Mouse (Mus musculus) neural tube, embryonic 12.5 days (tissue): Measurements from ENCODE around the gene Gm128. TPM values are rescaled to one million over a fixed set of nuclear protein-coding genes. Genes with fewer than 3 reads are reported as not detected.

Source experiments
- ATAC-seq: fragments of 200-750 bp; cut with Nextera tagmentation; 2 replicates; pipeline ENCODE4 v1.8.0; 2017; ENCODE audit warnings: low read depth, mild to moderate bottlenecking, moderate TSS enrichment, moderate library complexity; ENCODE audit not compliant: low FRiP score
- H3K27ac ChIP-seq: fragments of 300-500 bp; sonication (generic); 2 replicates; pipeline ENCODE4 v1.5.1; 2016
- H3K27me3 ChIP-seq: fragments of 300-500 bp; sonication (generic); replicated peaks from 2 replicates; pipeline ENCODE4 v1.6.1; 2016; ENCODE audit warnings: mild to moderate bottlenecking
- H3K36me3 ChIP-seq: fragments of 300-500 bp; sonication (generic); 2 replicates; pipeline ENCODE4 v1.6.1; 2016; ENCODE audit warnings: mild to moderate bottlenecking
- H3K4me1 ChIP-seq: fragments of 300-500 bp; sonication (generic); 2 replicates; pipeline ENCODE4 v1.6.1; 2016
- H3K4me2 ChIP-seq: fragments of 300-500 bp; sonication (generic); replicated peaks from 2 replicates; pipeline ENCODE4 v1.6.1; 2016; ENCODE audit warnings: mild to moderate bottlenecking
- H3K4me3 ChIP-seq: fragments of 300-500 bp; sonication (generic); 2 replicates; pipeline ENCODE4 v1.5.1; 2016
- H3K9ac ChIP-seq: fragments of 300-500 bp; sonication (generic); 2 replicates; pipeline ENCODE4 v1.6.1; 2016; ENCODE audit warnings: mild to moderate bottlenecking
- H3K9me3 ChIP-seq: fragments of 300-500 bp; sonication (generic); 2 replicates; pipeline ENCODE4 v1.6.1; 2016; ENCODE audit warnings: mild to moderate bottlenecking
- WGBS: fragments of 180-500 bp; shearing (Covaris S2); methylation state at CpG from one replicate; pipeline ENCODE4 v1.1.7; 2016; 5-methylcytosine and 5-hydroxymethylcytosine counted together
- polyA plus RNA-seq: library from polyadenylated mRNA; unstranded; fragments of >200 nt; fragmentation: Nextera tagmentation; extraction: Ambion mirVana; gene quantifications from 2 replicates; pipeline ENCODE4 v1.2.1, GENCODE M21; 2016

Gm128 gene
- polyA plus RNA-seq, 1 experiment from 2014 or later = 0.28 TPM

GRCm38 (mm10) chr3:95200562-95200961, 40.8 kb downstream of the Gm128 start:
- Histone ChIP-seq H3K36me3 (peaks cover 73% of the 10 kb centered on the region), H3K27me3 (no peaks in the 10 kb centered on the region), H3K9me3 (no peaks in the 10 kb centered on the region), H3K4me3 (no peak overlapping the region), H3K4me1 (no peaks in the 10 kb centered on the region), H3K27ac (no peak overlapping the region), H3K9ac (no peak overlapping the region), H3K4me2 (no peak overlapping the region)
- WGBS = 80% methylated on average over 2 of the region's 2 CpGs
- ATAC-seq = no peak

- ATAC-seq = no peak
- WGBS = 91% methylated on average over 7 of the region's 7 CpGs
- Histone ChIP-seq H3K4me1 (no peaks in the 10 kb centered on the region), H3K4me3 (no peak overlapping the region), H3K27ac (no peak overlapping the region), H3K9me3 (no peaks in the 10 kb centered on the region), H3K9ac (no peak overlapping the region), H3K27me3 (no peaks in the 10 kb centered on the region), H3K4me2 (no peak overlapping the region), H3K36me3 (peaks cover 72% of the 10 kb centered on the region)
Observed at GRCm38 (mm10) chr3:95200132-95200531, 41.3 kb downstream of the Gm128 start.

GRCm38 (mm10) chr3:95199101-95199500, 42.3 kb downstream of the Gm128 start:
- H3K27me3 ChIP-seq = no peaks in the 10 kb centered on the region
- H3K4me3 ChIP-seq = no peak overlapping the region
- H3K27ac ChIP-seq = no peak overlapping the region
- no peak for ATAC-seq
- no peak overlapping the region for H3K4me2 ChIP-seq
- 83% methylated on average over 1 of the region's 1 CpGs for WGBS
- no peaks in the 10 kb centered on the region for H3K9me3 ChIP-seq
- no peaks in the 10 kb centered on the region for H3K4me1 ChIP-seq
- no peak overlapping the region for H3K9ac ChIP-seq
- H3K36me3 ChIP-seq = peaks cover 73% of the 10 kb centered on the region

GRCm38 (mm10) chr3:95195772-95196171, 45.6 kb downstream of the Gm128 start:
- Histone ChIP-seq H3K9me3 (no peaks in the 10 kb centered on the region), H3K27me3 (no peaks in the 10 kb centered on the region), H3K4me1 (no peaks in the 10 kb centered on the region), H3K4me3 (no peak overlapping the region), H3K36me3 (peaks cover 61% of the 10 kb centered on the region), H3K27ac (no peak overlapping the region), H3K4me2 (no peak overlapping the region), H3K9ac (no peak overlapping the region)
- no peak for ATAC-seq
- WGBS = 89% methylated on average over 2 of the region's 2 CpGs

GRCm38 (mm10) chr3:95194721-95195135, 46.7 kb downstream of the Gm128 start:
- Histone ChIP-seq H3K27me3 (no peaks in the 10 kb centered on the region), H3K4me1 (no peaks in the 10 kb centered on the region), H3K9me3 (no peaks in the 10 kb centered on the region), H3K4me2 (no peak overlapping the region), H3K27ac (no peak overlapping the region), H3K36me3 (peaks cover 60% of the 10 kb centered on the region), H3K9ac (no peak overlapping the region), H3K4me3 (no peak overlapping the region)
- 87% methylated on average over 6 of the region's 6 CpGs for WGBS
- ATAC-seq = no peak

Other genes with a start within 250 kb of the Gm128 start
- 33.2 and 34.9 TPM in 2 replicates for gene Zfp687, start 226.2 kb downstream of the Gm128 start, polyA plus RNA-seq
- 286 and 291 TPM in 2 replicates for gene Psmd4, start 199.0 kb downstream of the Gm128 start, polyA plus RNA-seq
- 20.4 and 22.8 TPM in 2 replicates for gene Pip5k1a, start 134.7 kb downstream of the Gm128 start, polyA plus RNA-seq
- 227 and 232 TPM in 2 replicates for gene Vps72, start 130.6 kb downstream of the Gm128 start, polyA plus RNA-seq
- gene Tmod4, start 117.1 kb downstream of the Gm128 start, polyA plus RNA-seq = 1.3 and 1.6 TPM in 2 replicates
- 86.5 and 91.3 TPM in 2 replicates for gene Scnm1, start 107.6 kb downstream of the Gm128 start, polyA plus RNA-seq
- gene Lysmd1, start 107.5 kb downstream of the Gm128 start, polyA plus RNA-seq = 24.5 and 24.8 TPM in 2 replicates
- 2.7 and 3.3 TPM in 2 replicates for gene Tnfaip8l2, start 99.2 kb downstream of the Gm128 start, polyA plus RNA-seq
- 58.3 and 65.2 TPM in 2 replicates for gene Sema6c, start 81.1 kb downstream of the Gm128 start, polyA plus RNA-seq
- gene Gabpb2, start 23.7 kb downstream of the Gm128 start, polyA plus RNA-seq = 6.7 and 7.8 TPM in 2 replicates
- 85.3 and 85.9 TPM in 2 replicates for gene Cdc42se1, start 12.9 kb downstream of the Gm128 start, polyA plus RNA-seq
- 149 and 166 TPM in 2 replicates for gene Mllt11, start 9.4 kb downstream of the Gm128 start, polyA plus RNA-seq
- 0.28 TPM in 2 replicates for gene Bnipl, start 9.6 kb upstream of the Gm128 start, polyA plus RNA-seq
- gene Mindy1, start 39.7 kb upstream of the Gm128 start, polyA plus RNA-seq = 51.3 and 51.5 TPM in 2 replicates
- 34.9 and 36.1 TPM in 2 replicates for gene Prune1, start 40.5 kb upstream of the Gm128 start, polyA plus RNA-seq
- 0.94 and 1.2 TPM in 2 replicates for gene Anxa9, start 65.6 kb upstream of the Gm128 start, polyA plus RNA-seq
- 104 and 110 TPM in 2 replicates for gene Cers2, start 73.2 kb upstream of the Gm128 start, polyA plus RNA-seq
- gene Setdb1, start 115.6 kb upstream of the Gm128 start, polyA plus RNA-seq = 48.9 and 57.2 TPM in 2 replicates
- gene 4930558C23Rik, start 161.2 kb upstream of the Gm128 start, polyA plus RNA-seq = not detected in 2 replicates
- gene Arnt, start 192.8 kb upstream of the Gm128 start, polyA plus RNA-seq = 28.9 and 33.2 TPM in 2 replicates